Comparison of ENCODE assay signal across 8 mouse cellular contexts in genomic region chr4:54527660-54528059, GRCm38 (mm10).
DNase-seq lines count a peak whose midpoint lies in the region; ATAC-seq lines count a peak whose summit lies in the region.

No protein-coding gene starts in this region.

- peak; percentile 27 to 33 for DNase-seq in frontal cortex, postnatal 10 days (ENCODE audit: low spot score in 2 of 2)
- no peak for DNase-seq in frontal cortex, postnatal 25 days (ENCODE audit: low spot score in 2 of 2)
- DNase-seq in 3T3-L1 (ENCODE audit: low read depth, low spot score) = peak; percentile 87
- DNase-seq in kidney, postnatal 4 days = peak; percentile 13 to 54
- DNase-seq in natural killer cell, adult 2 months (ENCODE audit: low spot score in 2 of 2) = peak; percentile 12 to 30

- ATAC-seq in midbrain, embryonic 13.5 days = no peak
- ATAC-seq in hindbrain, embryonic 12.5 days (ENCODE audit: low FRiP score) = no peak

- H3K4me2 ChIP-seq in midbrain, embryonic 13.5 days (replicated peaks) = no peak overlapping the region
- H3K4me2 ChIP-seq in hindbrain, embryonic 12.5 days (replicated peaks) = no peak overlapping the region

- no peaks in the 10 kb centered on the region for H3K9me3 ChIP-seq in midbrain, embryonic 13.5 days
- H3K9me3 ChIP-seq in hindbrain, embryonic 12.5 days (replicated peaks) = no peaks in the 10 kb centered on the region

- 97% methylated on average over 2 of the region's 2 CpGs for WGBS in midbrain, embryonic 13.5 days
- 93% methylated on average over 2 of the region's 2 CpGs for WGBS in hindbrain, embryonic 12.5 days

- no peaks in the 10 kb centered on the region for H3K27me3 ChIP-seq in midbrain, embryonic 13.5 days
- no peaks in the 10 kb centered on the region for H3K27me3 ChIP-seq in hindbrain, embryonic 12.5 days

- no peaks in the 10 kb centered on the region for H3K36me3 ChIP-seq in midbrain, embryonic 13.5 days
- H3K36me3 ChIP-seq in hindbrain, embryonic 12.5 days = no peaks in the 10 kb centered on the region

- H3K9ac ChIP-seq in midbrain, embryonic 13.5 days (replicated peaks) = no peak overlapping the region
- H3K9ac ChIP-seq in hindbrain, embryonic 12.5 days = no peak overlapping the region

- H3K27ac ChIP-seq in brown adipose tissue, adult 24 weeks (replicated peaks; ENCODE audit: low read depth, low read length) = 0 out of 2 replicates have a peak overlapping the region, but pooled peaks have one; percentile 6
- H3K27ac ChIP-seq in midbrain, embryonic 13.5 days = no peak overlapping the region
- H3K27ac ChIP-seq in hindbrain, embryonic 12.5 days = no peak overlapping the region

- H3K4me3 ChIP-seq in brown adipose tissue, adult 24 weeks (ENCODE audit: insufficient read depth, low read depth, low read length) = no peak overlapping the region
- H3K4me3 ChIP-seq in midbrain, embryonic 13.5 days (replicated peaks) = no peak overlapping the region
- H3K4me3 ChIP-seq in hindbrain, embryonic 12.5 days = no peak overlapping the region

- H3K4me1 ChIP-seq in brown adipose tissue, adult 24 weeks (ENCODE audit: control insufficient read depth, insufficient read depth, insufficient read length, low read length) = no peaks in the 10 kb centered on the region; the same call in 1 of the 2 replicates
- no peaks in the 10 kb centered on the region for H3K4me1 ChIP-seq in midbrain, embryonic 13.5 days (replicated peaks)
- no peaks in the 10 kb centered on the region for H3K4me1 ChIP-seq in hindbrain, embryonic 12.5 days

Comparison
In these comparisons a context has a peak if more than half of its experiments do, and no peak if none do; other contexts are left out.
1. DNase-seq: peak in frontal cortex, postnatal 10 days (2 of 2), 3T3-L1 (single experiment), kidney, postnatal 4 days (2 of 2) and natural killer cell, adult 2 months (2 of 2); none in frontal cortex, postnatal 25 days (0 of 2).